Mouse (Mus musculus) midbrain, embryonic 12.5 days (tissue): ENCODE measurements around the gene Sit1. TPM values are rescaled to one million over a fixed set of nuclear protein-coding genes. Genes with fewer than 3 reads are reported as not detected.

Source experiments
- polyA plus RNA-seq: library from polyadenylated mRNA; unstranded; fragments of >200 nt; fragmentation: Nextera tagmentation; extraction: Ambion mirVana; gene quantifications from 2 replicates; pipeline ENCODE4 v1.2.1, GENCODE M21; 2016

Sit1 gene
- polyA plus RNA-seq, 1 experiment from 2014 or later = not detected

Other genes with a start within 250 kb of the Sit1 start
- gene Atp8b5, start 216.6 kb downstream of the Sit1 start, polyA plus RNA-seq = 0.22 and 0.46 TPM in 2 replicates
- 45.2 and 47.3 TPM in 2 replicates for gene Rusc2, start 101.8 kb downstream of the Sit1 start, polyA plus RNA-seq
- 0.28 and 0.38 TPM in 2 replicates for gene Fam166b, start 54.6 kb downstream of the Sit1 start, polyA plus RNA-seq
- gene Tesk1, start 41.8 kb downstream of the Sit1 start, polyA plus RNA-seq = 12.7 and 15.0 TPM in 2 replicates
- gene Cd72, start 29.1 kb downstream of the Sit1 start, polyA plus RNA-seq = 2.0 and 2.9 TPM in 2 replicates
- 45.0 and 47.9 TPM in 2 replicates for gene Ccdc107, start 9.2 kb upstream of the Sit1 start, polyA plus RNA-seq
- 33.1 TPM in 2 replicates for gene Arhgef39, start 16.0 kb upstream of the Sit1 start, polyA plus RNA-seq
- 0.52 and 0.61 TPM in 2 replicates for gene Car9, start 23.2 kb upstream of the Sit1 start, polyA plus RNA-seq
- gene Tpm2, start 40.0 kb upstream of the Sit1 start, polyA plus RNA-seq = 46.0 and 61.3 TPM in 2 replicates
- gene Creb3, start 78.6 kb upstream of the Sit1 start, polyA plus RNA-seq = 48.8 and 64.1 TPM in 2 replicates
- gene Tln1, start 79.0 kb upstream of the Sit1 start, polyA plus RNA-seq = 64.5 and 64.6 TPM in 2 replicates
- gene Rgp1, start 95.0 kb upstream of the Sit1 start, polyA plus RNA-seq = 31.8 and 37.2 TPM in 2 replicates
- gene Gba2, start 95.1 kb upstream of the Sit1 start, polyA plus RNA-seq = 49.2 and 52.6 TPM in 2 replicates
- gene Msmp, start 100.8 kb upstream of the Sit1 start, polyA plus RNA-seq = 0.51 and 1.8 TPM in 2 replicates
- 24.9 TPM in 2 replicates for gene Npr2, start 148.2 kb upstream of the Sit1 start, polyA plus RNA-seq
- 3.9 TPM in 2 replicates for gene Spag8, start 169.9 kb upstream of the Sit1 start, polyA plus RNA-seq
- gene Hint2, start 172.7 kb upstream of the Sit1 start, polyA plus RNA-seq = 70.6 and 71.8 TPM in 2 replicates
- 11.9 and 14.7 TPM in 2 replicates for gene Tmem8b, start 185.2 kb upstream of the Sit1 start, polyA plus RNA-seq
- gene Fam221b, start 185.4 kb upstream of the Sit1 start, polyA plus RNA-seq = 2.8 and 2.9 TPM in 2 replicates
- gene Olfr70, start 217.1 kb upstream of the Sit1 start, polyA plus RNA-seq = not detected in 2 replicates
- gene Olfr71, start 226.5 kb upstream of the Sit1 start, polyA plus RNA-seq = not detected in 2 replicates
- gene Hrct1, start 243.5 kb upstream of the Sit1 start, polyA plus RNA-seq = 0.11 and 0.16 TPM in 2 replicates
- not detected in 2 replicates for gene Spaar, start 246.3 kb upstream of the Sit1 start, polyA plus RNA-seq